Mouse (Mus musculus) A20 (cell line): ENCODE data around the gene Ewsr1.

Experiments used
- DNase-seq: peaks from one replicate; pipeline ENCODE4 v3.0.0-alpha.2; 2011; ENCODE audit warnings: low read depth, low spot score

Ewsr1 gene

DNA sequence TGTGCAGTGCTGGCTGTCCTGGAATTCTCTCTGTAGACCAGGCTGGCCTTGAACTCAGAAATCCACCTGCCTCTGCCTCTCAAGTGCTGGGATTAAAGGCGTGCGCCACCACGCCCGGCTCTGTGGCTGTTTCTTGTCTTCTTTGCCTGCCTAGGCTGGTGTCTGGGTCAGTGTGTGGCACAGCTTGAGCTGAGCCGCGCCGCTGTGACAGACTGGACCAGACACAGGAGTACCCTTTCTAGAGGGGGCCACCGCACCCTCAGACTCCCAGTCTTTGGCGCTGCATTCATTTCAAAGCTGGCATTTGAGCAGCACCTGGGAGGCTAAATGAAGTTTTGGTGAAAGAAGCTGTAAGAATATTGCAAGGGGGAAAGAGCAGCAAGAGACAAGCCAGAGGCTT is 40.3 kb downstream of the Ewsr1 start:
- no peak for DNase-seq

DNA sequence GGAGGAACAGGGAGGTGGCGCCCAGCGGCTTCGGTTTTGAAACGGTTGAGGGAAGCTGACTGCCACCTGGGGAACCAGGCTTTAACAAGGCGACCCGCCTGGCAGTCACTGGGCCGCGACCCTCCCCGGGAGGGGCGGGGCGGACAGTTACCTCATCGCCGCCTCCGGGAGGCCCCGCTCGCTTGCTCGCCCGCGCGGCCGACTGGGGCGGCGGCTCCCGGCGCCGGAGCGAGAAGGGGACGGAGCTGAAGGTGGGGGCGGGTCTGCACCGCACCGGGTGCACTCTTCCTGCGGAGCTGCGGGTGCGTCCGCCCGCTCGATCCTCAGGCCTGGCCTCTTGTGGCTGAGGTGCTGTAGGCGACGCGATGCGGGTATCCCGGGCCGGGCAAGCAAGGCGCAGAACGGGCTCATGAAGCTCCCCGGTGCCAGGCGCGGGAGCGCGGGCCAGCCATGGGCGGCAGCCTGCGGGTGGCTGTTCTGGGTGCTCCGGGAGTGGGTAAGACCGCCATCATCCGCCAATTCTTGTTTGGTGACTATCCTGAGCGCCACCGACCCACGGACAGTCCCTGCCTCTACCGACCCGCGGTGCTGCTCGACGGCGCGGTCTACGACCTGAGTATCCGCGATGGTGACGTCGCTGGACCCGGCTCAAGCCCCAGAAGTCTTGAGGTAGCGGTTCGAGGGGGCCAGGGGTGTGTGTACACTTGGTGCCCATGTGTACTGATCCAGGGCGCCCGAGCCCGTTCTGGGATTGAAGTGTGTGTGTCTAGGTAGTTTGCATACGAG is 41.0 kb downstream of the Ewsr1 start, which contains the start of gene Rasl10a:
Gene Rasl10a (plus strand): TSS at position 273 of the 786 bp plus-strand sequence.
- DNase-seq = peak; percentile 87

DNA sequence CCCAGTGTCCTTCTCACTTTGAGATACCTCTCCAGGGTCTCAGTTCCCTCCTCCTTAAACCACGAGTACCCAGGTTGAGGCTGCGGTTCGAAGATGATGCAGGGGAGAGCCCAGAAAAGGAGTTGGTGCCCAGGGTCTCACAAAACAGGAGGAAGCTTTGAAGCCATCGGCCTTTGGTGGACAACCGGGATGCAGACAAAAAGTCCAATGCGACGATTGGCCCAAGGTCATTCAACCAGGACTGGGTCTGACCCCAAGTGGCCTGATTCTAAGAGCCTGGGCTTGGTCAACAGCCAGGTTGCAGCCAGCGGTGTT is 41.6 kb downstream of the Ewsr1 start:
- no peak for DNase-seq

DNA sequence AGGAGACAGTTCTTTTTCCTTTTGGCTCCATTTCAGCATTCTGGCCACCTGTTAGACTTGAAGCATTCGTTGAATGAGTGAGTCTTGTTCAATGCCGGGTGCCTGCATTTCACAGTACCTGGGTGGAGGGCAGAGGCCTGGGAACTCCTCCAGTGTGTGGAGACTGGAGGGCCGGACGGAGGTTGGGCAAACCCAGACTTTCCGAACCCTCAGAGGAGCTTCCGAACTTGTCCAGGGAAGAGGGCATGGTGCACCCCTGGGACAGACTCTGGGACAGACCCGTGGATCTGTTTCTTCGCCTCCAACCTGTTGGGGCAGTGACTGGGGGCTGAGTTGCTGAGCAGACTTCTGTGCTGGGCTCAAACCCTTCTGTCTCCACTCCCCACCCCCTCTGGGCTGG is 42.0 kb downstream of the Ewsr1 start:
- no peak for DNase-seq

DNA sequence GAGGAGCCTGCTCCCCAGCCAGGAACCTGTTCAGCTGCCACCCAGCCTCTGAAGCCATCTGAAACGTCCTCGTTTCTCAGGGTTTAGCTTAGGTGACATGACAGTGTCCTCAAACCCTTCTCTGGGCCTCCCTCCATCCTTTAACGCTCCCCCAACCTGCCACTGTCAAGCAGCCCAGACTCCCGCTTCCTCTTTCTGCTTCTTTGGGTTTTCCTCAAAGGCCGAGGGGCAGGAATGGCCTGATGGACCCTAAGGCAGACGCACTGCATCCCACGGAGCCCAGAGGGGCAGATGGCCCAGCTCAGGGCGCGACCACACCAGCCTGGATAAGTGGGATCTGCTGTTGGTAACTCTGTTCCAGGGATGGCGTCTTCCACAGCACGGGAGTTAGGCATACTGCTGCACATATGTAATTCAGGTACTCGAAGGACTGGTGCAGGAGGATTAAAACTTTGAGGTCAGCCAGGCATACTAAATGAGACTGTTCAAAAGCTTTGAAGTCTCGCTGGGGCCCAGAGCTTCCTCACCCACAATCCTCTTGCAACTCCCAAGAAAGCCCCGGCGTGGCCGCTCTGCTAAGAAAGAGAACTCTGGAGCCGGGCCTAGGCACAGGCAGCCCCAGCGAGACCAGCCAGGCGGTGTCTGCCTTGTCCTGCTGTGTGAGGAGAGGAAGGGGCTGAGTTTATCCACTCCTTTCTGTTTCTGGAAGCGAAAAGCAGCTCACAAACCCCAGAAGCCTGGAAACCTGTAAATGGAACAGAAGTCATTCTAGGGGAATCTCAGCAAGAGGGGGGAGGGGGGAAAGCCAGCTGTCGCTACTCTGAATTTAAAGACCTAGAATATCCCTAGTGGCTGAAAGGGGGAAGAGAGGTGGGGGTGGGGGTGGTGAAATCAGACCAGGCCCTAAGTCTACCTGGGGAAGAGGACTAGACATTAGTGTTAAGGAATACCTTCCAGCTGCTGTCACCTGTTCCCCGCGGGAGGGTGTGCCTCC is 42.8 kb downstream of the Ewsr1 start:
- DNase-seq = peak; percentile 58

DNA sequence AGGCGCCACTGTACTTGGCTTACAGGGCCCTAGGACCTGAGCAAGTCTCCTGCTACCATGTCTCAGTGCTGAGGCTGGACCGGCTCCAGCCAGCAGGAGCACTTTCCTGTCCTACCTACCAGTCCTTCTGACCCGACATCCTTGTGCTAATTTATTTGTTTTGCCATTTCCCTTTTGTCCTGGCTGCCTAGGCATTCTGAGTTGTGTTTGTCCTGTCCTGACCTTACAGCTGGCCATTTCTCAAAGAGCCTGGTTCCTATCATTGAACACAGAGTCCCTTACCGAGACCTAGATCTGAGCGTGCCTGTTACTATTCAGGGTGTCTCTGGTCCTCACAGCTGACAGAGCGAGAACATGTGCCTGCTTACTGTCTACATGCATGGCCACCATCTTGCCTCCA is 44.2 kb downstream of the Ewsr1 start:
- no peak for DNase-seq

DNA sequence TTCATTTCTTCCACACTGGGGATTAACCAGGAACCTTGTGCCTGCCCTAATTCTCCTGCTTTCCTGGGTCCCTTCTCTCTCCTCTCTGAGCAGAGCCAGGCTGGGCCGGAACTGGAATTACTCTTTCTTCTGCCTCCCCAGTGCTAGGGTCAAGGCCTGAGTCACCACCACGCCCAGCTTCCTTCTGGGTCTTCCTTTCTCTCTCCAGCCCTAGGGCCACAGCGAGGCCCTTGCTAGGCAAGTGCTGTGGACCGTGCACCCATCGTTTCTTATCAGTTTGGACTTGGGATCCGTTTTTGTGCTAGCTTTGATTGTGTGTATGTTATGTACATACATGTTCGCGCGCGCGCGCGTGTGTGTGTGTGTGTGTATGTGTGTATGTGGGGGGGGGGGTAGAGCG is 44.9 kb downstream of the Ewsr1 start:
- DNase-seq = no peak

DNA sequence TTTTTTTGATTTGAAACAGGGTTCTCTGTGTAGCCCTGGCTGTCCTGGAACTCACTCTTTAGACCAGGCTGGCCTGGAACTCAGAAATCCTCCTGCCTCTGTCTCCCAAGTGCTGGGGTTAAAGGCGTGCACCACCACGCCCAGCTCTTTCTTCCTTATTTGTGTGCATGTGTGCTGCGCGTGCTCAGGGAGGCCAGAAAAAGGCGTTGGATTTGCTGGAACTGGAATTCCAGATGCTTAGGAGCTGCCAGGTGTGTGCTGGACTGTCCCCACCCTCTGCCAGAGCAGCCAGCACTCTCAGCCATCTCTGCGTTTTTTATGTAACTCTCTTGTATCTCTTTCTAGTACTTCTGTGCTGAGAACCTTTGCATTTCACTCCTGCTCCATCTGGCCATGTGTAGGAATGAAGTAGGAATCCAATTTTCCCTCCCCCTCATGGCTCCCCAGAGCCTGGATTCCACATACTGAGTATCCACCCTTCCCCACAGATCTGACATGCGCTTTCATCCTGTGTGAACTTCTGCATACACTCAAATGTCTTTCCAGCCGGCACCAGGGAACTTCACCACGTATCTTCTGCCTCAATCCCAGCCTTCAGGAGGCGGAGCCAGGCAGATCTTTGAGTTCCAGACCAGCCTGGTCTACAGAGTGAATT is 46.7 kb downstream of the Ewsr1 start:
- DNase-seq = no peak

DNA sequence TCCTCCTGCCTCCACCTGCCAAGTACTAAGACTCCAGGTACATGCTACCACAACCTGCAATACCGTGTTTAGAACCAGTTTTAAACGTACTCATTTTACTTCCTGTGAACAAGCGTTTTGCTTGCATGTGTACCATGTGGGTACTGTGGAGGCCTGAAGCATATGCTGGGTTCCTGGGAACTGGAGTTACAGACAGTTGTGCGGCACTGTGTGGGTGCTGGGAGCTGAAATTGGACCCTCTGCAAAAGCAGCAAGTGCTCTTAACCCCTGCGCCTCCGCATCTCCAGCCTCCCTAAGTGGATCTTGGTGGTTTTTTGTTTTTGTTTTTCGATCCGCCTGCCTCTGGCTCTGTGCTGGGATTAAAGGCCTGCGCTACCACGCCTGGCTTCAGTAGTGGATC is 47.4 kb downstream of the Ewsr1 start:
- DNase-seq = no peak

DNA sequence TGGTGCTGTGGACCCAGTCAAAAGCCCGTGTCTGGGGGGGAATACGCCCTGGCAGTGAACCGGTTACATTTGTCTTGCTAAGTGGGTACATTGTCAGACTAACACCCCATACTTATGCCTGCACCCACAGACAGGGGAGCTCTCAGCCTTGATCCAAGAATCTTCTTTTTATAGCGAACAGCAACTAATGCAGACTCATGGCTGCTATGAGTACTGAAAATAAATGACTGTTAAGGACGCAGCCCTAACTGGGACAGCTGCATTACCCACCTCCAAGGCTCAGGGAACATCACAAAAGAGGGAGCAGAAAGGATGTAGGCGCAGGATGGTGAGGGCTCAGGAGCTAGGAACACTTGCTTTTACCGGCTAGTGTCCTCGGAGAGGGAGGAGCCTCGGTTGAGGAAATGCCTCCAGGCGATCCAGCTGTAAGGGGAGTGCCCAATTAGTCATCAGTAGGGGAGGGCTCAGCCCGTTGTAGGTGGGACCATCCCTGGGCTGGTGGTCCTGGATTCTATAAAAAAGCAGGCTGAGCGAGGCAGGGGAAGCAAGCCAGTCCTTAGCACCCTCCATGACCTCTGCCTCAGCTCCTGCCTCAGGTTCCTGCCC is 52.6 kb downstream of the Ewsr1 start:
- DNase-seq = no peak

DNA sequence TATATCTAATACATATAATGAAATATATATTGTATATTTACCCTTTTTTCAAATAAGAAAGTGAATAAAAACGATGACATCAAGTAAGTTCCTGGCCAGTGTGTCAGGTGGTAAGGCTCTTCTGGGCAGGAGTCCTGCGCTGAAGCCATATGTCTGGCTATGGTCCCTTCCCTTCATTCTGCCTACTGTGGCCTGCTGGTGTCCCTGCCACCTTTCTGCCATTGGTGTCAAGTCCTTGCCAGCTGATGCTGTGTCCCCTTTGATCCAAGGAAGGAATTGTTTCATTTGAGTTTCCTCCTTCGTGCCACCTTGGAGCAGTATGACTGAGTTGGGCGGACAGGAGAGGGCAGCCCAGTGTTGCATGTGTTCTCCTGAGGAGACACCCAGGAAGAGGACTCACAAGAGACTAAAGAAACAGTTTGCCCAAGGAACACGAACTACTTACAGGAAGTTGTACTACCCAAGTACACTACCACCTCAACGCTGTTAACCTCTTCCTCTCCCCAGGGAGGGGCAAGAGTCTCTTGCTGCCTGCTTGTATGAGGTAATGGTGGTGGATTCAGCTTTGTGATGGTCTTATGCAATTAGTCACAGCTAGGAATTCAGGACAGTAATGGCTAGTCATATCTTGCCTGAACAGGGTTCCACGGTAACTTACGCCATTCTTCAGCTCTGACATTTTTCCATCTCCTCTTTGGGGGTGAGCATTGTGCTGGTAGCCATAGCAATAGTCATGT is 56.3 kb downstream of the Ewsr1 start:
- DNase-seq = no peak

DNA sequence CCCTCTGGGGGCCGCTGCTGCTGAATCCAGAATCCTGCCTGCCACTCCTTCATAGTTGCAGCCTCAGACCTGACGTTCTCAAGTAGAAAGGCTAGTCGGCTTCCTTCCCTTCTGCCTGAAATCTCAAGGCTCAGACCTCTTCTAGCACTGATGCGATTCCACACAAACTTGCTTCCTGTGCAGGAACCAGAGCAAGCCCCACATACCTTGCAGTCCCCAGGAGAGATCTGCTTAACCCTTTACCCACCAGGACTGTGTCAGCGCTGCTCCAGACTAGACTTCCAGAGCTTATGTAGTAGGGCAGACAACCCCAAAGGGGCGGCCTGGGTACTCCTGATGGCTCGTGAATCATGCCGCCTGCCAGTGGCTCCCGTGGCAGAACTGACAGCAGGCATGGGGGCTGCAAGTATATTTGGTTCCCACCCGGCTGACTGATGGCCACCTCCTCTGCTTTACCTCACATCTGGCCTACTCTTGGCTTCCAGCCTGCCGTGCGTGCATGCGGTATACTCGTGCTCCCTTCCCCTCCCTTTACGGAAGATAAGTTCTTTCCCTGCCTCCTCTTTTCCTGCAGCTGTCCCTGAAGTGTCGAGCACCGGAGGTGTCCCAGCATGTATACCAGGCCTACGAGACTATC is 57.8 kb downstream of the Ewsr1 start:
- DNase-seq = no peak

DNA sequence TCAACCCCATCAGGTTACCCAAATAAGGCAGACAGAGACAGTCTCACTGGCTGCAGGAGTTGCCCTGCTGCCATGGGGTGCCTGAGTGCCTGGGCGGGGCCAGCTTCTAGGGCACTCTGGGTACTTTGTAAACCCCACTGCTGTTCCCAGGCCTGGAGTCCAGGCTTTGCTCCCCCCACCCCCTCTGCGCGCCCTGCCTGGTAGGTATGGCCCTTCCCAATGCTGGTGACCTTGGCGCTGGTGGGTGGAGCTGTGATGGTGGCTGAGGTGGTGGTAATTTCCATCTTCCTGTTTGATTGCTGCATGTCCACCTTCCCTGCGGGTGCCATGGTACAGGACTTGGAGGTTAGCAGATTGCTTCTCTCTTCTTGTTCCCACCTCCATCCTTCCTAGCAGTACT is 58.5 kb downstream of the Ewsr1 start:
- no peak for DNase-seq

DNA sequence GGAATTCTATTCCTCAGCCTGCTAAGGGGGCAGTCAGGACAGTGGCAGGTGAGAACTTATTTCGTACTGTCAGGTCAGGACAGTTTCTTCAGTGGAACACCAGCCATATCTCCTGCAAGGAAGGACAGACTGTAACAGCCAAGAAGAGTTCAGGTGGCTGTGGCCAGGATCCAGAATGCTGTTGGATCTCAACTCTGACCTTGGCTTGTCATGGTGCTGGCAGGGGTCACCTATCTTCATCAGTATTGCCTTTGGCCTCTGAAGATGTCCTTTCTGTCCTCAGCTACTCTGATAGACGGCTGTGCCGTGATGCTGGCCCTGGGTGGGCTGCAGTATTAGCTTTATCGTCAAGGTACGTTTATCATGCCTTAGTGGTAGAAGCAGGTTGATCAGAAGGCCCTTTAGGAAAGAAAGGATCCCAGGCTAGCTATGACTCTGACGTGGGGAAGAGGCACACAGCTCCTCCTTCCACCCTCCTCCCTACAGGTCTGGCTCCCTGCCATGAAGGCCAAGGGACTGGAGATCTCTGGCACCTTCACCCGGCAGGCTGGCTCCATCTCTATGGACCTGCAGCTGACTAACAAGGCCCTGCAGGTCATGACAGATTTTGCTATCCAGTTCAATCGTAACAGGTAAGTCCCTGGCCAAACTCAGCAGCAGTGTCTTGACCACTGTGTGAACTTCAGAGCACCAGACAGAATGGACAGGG is 61.8 kb downstream of the Ewsr1 start:
- no peak for DNase-seq

DNA sequence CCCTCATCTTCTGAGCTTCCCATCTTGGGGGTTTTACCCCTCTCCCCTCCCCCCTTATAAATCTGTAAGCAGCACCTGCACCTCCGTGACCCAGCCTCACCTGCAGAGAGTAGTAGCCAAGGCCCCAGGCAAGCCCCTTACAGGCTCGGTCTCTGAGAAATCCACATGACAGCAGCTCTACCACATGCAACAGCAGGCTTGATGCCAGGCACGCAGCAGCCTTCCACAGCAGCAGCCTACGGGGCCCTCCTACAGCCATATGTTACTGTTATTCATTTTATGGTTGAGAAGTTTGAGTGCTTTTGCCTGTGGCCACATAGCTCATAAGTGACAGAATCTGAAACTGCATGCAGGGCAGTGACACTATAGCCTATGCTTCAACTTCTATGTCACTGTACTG is 63.6 kb downstream of the Ewsr1 start:
- DNase-seq = no peak

DNA sequence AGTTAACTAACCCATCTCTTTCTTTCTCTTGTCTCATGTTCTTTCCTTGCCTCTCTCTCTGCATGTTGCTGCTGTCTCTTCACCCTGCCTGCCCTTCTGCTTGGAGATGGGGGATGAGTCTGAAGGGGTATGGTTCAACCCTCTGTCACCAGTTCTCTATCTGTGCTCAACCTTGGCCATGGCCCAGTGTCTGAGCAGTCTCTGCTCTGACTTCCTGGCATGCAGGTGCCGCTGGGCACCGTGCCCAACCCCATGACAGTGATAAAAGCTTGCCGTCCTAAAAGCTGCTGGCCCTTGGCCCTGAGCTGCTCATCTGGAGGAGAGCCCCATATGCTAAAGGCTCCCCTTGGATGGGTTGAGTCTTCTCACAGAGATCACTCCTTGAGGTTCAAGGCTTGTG is 65.9 kb downstream of the Ewsr1 start:
- DNase-seq = no peak

DNA sequence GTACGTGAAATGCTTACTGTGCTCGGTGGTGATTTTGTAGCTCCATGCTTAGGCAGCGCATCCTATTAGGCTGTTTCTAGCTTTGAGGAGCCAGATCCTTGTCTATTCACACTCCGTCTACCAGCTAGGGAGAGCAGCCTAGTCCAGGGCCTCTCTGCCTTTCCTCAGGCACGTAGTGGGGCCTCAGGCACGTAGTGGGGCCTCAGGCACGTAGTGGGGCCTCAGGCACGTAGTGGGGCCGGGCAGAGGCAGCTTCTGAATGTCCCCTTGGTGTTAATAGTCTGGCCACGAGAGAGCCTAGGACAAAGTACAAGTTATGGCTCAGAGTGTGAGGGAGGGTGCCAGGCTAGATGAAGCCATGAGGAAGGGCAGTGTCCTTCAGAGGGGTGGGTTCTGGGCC is 66.4 kb downstream of the Ewsr1 start:
- DNase-seq = no peak

DNA sequence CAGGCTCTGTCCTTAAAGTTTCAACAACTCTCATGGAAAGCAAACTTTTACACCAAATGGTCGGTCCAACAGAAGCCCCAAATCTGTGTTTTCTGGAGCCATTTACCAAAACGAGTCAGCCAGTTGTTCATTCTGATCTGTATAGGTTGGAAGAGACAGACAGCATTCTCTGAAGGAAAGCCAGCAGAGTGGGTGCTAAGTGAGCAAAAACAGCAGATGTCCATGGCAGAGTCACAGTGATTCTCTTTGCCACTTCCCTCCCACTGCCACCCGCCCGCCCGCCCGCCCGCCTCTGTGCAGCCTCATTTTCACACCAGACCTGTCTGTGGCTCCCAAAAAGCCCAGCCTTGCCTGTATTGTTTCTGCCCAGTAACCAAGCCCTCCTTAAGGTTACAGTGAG is 70.8 kb downstream of the Ewsr1 start:
- no peak for DNase-seq

DNA sequence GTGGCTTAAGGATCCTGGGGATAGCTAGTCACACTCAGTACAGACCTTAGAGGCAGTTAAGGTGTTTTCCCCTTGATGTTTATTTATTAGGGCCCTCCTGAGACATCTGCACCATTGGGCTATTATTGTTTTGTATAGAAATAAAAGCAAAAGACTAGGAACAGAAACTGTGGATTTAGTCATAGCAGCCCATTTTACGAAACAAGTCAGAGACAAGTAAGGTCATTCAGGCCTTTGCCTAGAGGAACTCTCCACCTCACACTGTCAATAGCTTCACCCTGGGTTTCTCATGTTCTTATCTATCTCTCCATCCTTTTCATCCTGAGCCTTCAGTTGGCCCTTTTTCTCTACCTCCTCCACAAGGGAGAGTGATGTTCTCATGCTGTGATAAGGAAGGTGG is 74.0 kb downstream of the Ewsr1 start:
- DNase-seq = peak; percentile 42
